ENCODE assay signal across 9 mouse cellular contexts in genomic region chr7:139136906-139137491, GRCm38 (mm10). TPM values are rescaled to one million over a fixed set of nuclear protein-coding genes. Genes with fewer than 3 reads are reported as not detected.
DNase-seq lines count a peak whose midpoint lies in the region; ATAC-seq and TF ChIP-seq lines count a peak whose summit lies in the region.
"Had no signal": no experiment of that assay in that cellular context is flagged by ENCODE, and none has a peak within 500 bp of the region (broad histone marks: within the 10 kb centered on the region; RNA-seq: fewer than 3 reads in every experiment).

No protein-coding gene starts in this region.

- no peaks in the 10 kb centered on the region for H3K9me3 ChIP-seq in forebrain, embryonic 13.5 days (replicated peaks)
- no peaks in the 10 kb centered on the region for H3K9me3 ChIP-seq in forebrain, embryonic 12.5 days
- H3K9me3 ChIP-seq in hindbrain, postnatal 0 days (ENCODE audit: low read length), result no peaks in the 10 kb centered on the region

- no peak for ATAC-seq in forebrain, embryonic 13.5 days
- no peak for ATAC-seq in forebrain, embryonic 12.5 days (ENCODE audit: low FRiP score)
- ATAC-seq in hindbrain, postnatal 0 days, result peak; percentile 46; the same call in 1 of the 2 replicates
- ATAC-seq: CD4-positive, CD25-positive, alpha-beta regulatory T cell, adult 4 months had no signal

- H3K36me3 ChIP-seq in forebrain, embryonic 13.5 days (ENCODE audit: poor library complexity, severe bottlenecking), result no peaks in the 10 kb centered on the region
- H3K36me3 ChIP-seq in forebrain, embryonic 12.5 days (replicated peaks), result no peaks in the 10 kb centered on the region
- H3K36me3 ChIP-seq in hindbrain, postnatal 0 days (ENCODE audit: insufficient read depth, low read length), result no peaks in the 10 kb centered on the region

- DNase-seq in brain, adult 2 months (ENCODE audit: low read depth, low spot score), result peak; percentile 85
- peak; percentile 71 for DNase-seq in hindbrain, postnatal 0 days (ENCODE audit: low spot score)
- DNase-seq in retina, postnatal 1 day, result peak; percentile 70
- DNase-seq in gastrocnemius, adult 8-10 months (ENCODE audit: low spot score in 2 of 2), result no peak
- no peak for DNase-seq in lung, adult 2 months
- DNase-seq in heart, adult 9 months (ENCODE audit: low spot score in 2 of 2), result no peak

- no peak overlapping the region for H3K4me2 ChIP-seq in forebrain, embryonic 13.5 days
- no peak overlapping the region for H3K4me2 ChIP-seq in forebrain, embryonic 12.5 days
- H3K4me2 ChIP-seq in hindbrain, postnatal 0 days (ENCODE audit: low read depth, low read length), result no peak overlapping the region

- no peak for TF ChIP-seq CTCF in hindbrain, postnatal 0 days (IDR thresholded peaks at IDR 0.05; ENCODE audit: low read depth)
- TF ChIP-seq CTCF in lung, adult 2 months (IDR thresholded peaks at IDR 0.05; ENCODE audit: insufficient read depth, low read length), result no peak

- H3K27me3 ChIP-seq in forebrain, embryonic 13.5 days, result peaks cover 20% of the 10 kb centered on the region; the same call in 1 of the 2 replicates
- H3K27me3 ChIP-seq in forebrain, embryonic 12.5 days, result peaks cover 55% of the 10 kb centered on the region
- H3K27me3 ChIP-seq in hindbrain, postnatal 0 days (ENCODE audit: insufficient read depth, low read length), result no peaks in the 10 kb centered on the region

- H3K4me1 ChIP-seq in forebrain, embryonic 13.5 days, result peaks cover 44% of the 10 kb centered on the region
- peaks cover 59% of the 10 kb centered on the region for H3K4me1 ChIP-seq in forebrain, embryonic 12.5 days
- peaks cover 15% of the 10 kb centered on the region; the same call in 1 of the 2 replicates for H3K4me1 ChIP-seq in hindbrain, postnatal 0 days (ENCODE audit: insufficient read depth, low read length)
- no peaks in the 10 kb centered on the region for H3K4me1 ChIP-seq in lung, adult 2 months (ENCODE audit: control insufficient read depth, insufficient read depth, low read length)

- WGBS in forebrain, embryonic 13.5 days, result 69% methylated on average over 5 of the region's 5 CpGs
- 70% methylated on average over 5 of the region's 5 CpGs for WGBS in forebrain, embryonic 12.5 days
- WGBS in hindbrain, postnatal 0 days, result 64% methylated on average over 5 of the region's 5 CpGs
- 73% methylated on average over 5 of the region's 5 CpGs for WGBS in lung, adult 2 months

- 0 out of 2 replicates have a peak overlapping the region, but pooled peaks have one; percentile 5 for H3K27ac ChIP-seq in forebrain, embryonic 13.5 days
- H3K27ac ChIP-seq in forebrain, embryonic 12.5 days, result no peak overlapping the region
- no peak overlapping the region; the same call in 1 of the 2 replicates for H3K27ac ChIP-seq in hindbrain, postnatal 0 days

- H3K4me3 ChIP-seq in forebrain, embryonic 13.5 days, result no peak overlapping the region
- no peak overlapping the region for H3K4me3 ChIP-seq in forebrain, embryonic 12.5 days (replicated peaks)
- no peak overlapping the region for H3K4me3 ChIP-seq in hindbrain, postnatal 0 days (ENCODE audit: low read length)
- no peak overlapping the region for H3K4me3 ChIP-seq in lung, adult 2 months (replicated peaks; ENCODE audit: extremely low read depth, low read depth, low read length)

- H3K9ac ChIP-seq in forebrain, embryonic 13.5 days, result no peak overlapping the region
- H3K9ac ChIP-seq in forebrain, embryonic 12.5 days, result no peak overlapping the region
- H3K9ac ChIP-seq in hindbrain, postnatal 0 days (replicated peaks; ENCODE audit: low read length), result no peak overlapping the region

- no peak for TF ChIP-seq POLR2A in lung, adult 2 months (IDR thresholded peaks at IDR 0.05; ENCODE audit: borderline replicate concordance, extremely low read depth, low read depth, low read length)

RNA-seq across cellular contexts. Expression of gene Dpysl4, which starts 51.2 kb away (rescaled TPM):
- polyA plus RNA-seq in forebrain, embryonic 13.5 days (2015; fragmentation: Nextera tagmentation; extraction: Ambion mirVana), result 106 and 141 TPM in 2 replicates
- polyA plus RNA-seq in forebrain, embryonic 12.5 days (2016; fragmentation: Nextera tagmentation; extraction: Ambion mirVana), result 139 and 143 TPM in 2 replicates
- total RNA-seq in hindbrain, postnatal 0 days (2014; rRNA removed), result 170 and 187 TPM in 2 replicates
- polyA plus RNA-seq in hindbrain, postnatal 0 days (2015; fragmentation: Nextera tagmentation; extraction: Ambion mirVana), result 157 and 161 TPM in 2 replicates
- total RNA-seq in gastrocnemius, adult 8-10 months (2022), result under 1 TPM in 2 of 4 experiments, not detected in 2; 0.11 to 0.12 TPM
- polyA plus RNA-seq in lung, adult 2 months (2012; rRNA removed), result 0.38 and 0.40 TPM in 2 replicates
- polyA plus RNA-seq: CD4-positive, CD25-positive, alpha-beta regulatory T cell, adult 4 months had no signal

Comparison
In these comparisons a context has a peak if more than half of its experiments do, and no peak if none do; other contexts are left out.
1. DNase-seq: peak in brain, adult 2 months (single experiment), hindbrain, postnatal 0 days (single experiment) and retina, postnatal 1 day (single experiment); none in gastrocnemius, adult 8-10 months (0 of 2), lung, adult 2 months (single experiment) and heart, adult 9 months (0 of 2).
2. RNA of gene Dpysl4, which starts 51.2 kb away (polyA plus RNA-seq): 157 to 161 TPM in hindbrain, postnatal 0 days, 139 to 143 TPM in forebrain, embryonic 12.5 days and 106 to 141 TPM in forebrain, embryonic 13.5 days; 0.38 to 0.40 TPM in lung, adult 2 months; every median in the first group is over 10 times any median in the second.